Mouse (Mus musculus): ENCODE results near the gene Clip4. TPM values are rescaled to one million over a fixed set of nuclear protein-coding genes. Genes with fewer than 3 reads are reported as not detected.

Gene Clip4
- polyA plus RNA-seq, 1 experiment from 2014 or later = 6.7 TPM

- H3K36me3 ChIP-seq (ENCODE audit: control insufficient read depth, insufficient read depth, low read length) = peaks cover 2% of the 10 kb centered on the region; the same call in 1 of the 2 replicates
- no peak for ATAC-seq (ENCODE audit: low FRiP score, low TSS enrichment)
- no peak overlapping the region for H3K9ac ChIP-seq (ENCODE audit: low read depth, low read length)
- no peak overlapping the region for H3K27ac ChIP-seq (ENCODE audit: low read depth, low read length)
- H3K9me3 ChIP-seq (ENCODE audit: control insufficient read depth, low read length) = no peaks in the 10 kb centered on the region
- no peak overlapping the region for H3K4me2 ChIP-seq (replicated peaks; ENCODE audit: low read depth, low read length)
- WGBS = 62% methylated on average over 4 of the region's 4 CpGs
- no peak overlapping the region for H3K4me3 ChIP-seq (ENCODE audit: low read length)
- H3K27me3 ChIP-seq (ENCODE audit: control insufficient read depth, insufficient read depth, low read length) = no peaks in the 10 kb centered on the region
- H3K4me1 ChIP-seq (ENCODE audit: control insufficient read depth, insufficient read depth, low read length) = no peaks in the 10 kb centered on the region
These were observed 35.6 kb downstream of the Clip4 start for GRCm38 (mm10) chr17:71803876-71804275.

GRCm38 (mm10) chr17:71811070-71811469 is 42.8 kb downstream of the Clip4 start:
- WGBS = 34% methylated on average over 8 of the region's 8 CpGs
- Histone ChIP-seq H3K4me3 (ENCODE audit: low read length) (no peak overlapping the region), H3K27ac (ENCODE audit: low read depth, low read length) (no peak overlapping the region), H3K4me2 (replicated peaks; ENCODE audit: low read depth, low read length) (no peak overlapping the region), H3K4me1 (ENCODE audit: control insufficient read depth, insufficient read depth, low read length) (0 out of 2 replicates have a peak, but pooled peaks cover 9% of the 10 kb centered on the region), H3K9me3 (ENCODE audit: control insufficient read depth, low read length) (no peaks in the 10 kb centered on the region), H3K36me3 (ENCODE audit: control insufficient read depth, insufficient read depth, low read length) (peaks cover 3% of the 10 kb centered on the region; the same call in 1 of the 2 replicates), H3K27me3 (ENCODE audit: control insufficient read depth, insufficient read depth, low read length) (no peaks in the 10 kb centered on the region), H3K9ac (ENCODE audit: low read depth, low read length) (no peak overlapping the region)
- ATAC-seq (ENCODE audit: low FRiP score, low TSS enrichment) = peak; percentile 89

- H3K4me2 ChIP-seq (replicated peaks; ENCODE audit: low read depth, low read length) = no peak overlapping the region
- H3K9ac ChIP-seq (ENCODE audit: low read depth, low read length) = no peak overlapping the region
- H3K9me3 ChIP-seq (ENCODE audit: control insufficient read depth, low read length) = no peaks in the 10 kb centered on the region
- H3K4me1 ChIP-seq (ENCODE audit: control insufficient read depth, insufficient read depth, low read length) = 0 out of 2 replicates have a peak, but pooled peaks cover 3% of the 10 kb centered on the region
- ATAC-seq (ENCODE audit: low FRiP score, low TSS enrichment) = no peak
- 62% methylated on average over 8 of the region's 8 CpGs for WGBS
- no peak overlapping the region for H3K27ac ChIP-seq (ENCODE audit: low read depth, low read length)
- peaks cover 3% of the 10 kb centered on the region; the same call in 1 of the 2 replicates for H3K36me3 ChIP-seq (ENCODE audit: control insufficient read depth, insufficient read depth, low read length)
- H3K27me3 ChIP-seq (ENCODE audit: control insufficient read depth, insufficient read depth, low read length) = no peaks in the 10 kb centered on the region
- no peak overlapping the region for H3K4me3 ChIP-seq (ENCODE audit: low read length)
These were observed 48.0 kb downstream of the Clip4 start for GRCm38 (mm10) chr17:71816136-71816864.

GRCm38 (mm10) chr17:71823622-71824306 is 55.5 kb downstream of the Clip4 start:
- Histone ChIP-seq H3K27me3 (ENCODE audit: control insufficient read depth, insufficient read depth, low read length) (no peaks in the 10 kb centered on the region), H3K36me3 (ENCODE audit: control insufficient read depth, insufficient read depth, low read length) (no peaks in the 10 kb centered on the region; the same call in 1 of the 2 replicates), H3K4me1 (ENCODE audit: control insufficient read depth, insufficient read depth, low read length) (0 out of 2 replicates have a peak, but pooled peaks cover 6% of the 10 kb centered on the region), H3K27ac (ENCODE audit: low read depth, low read length) (no peak overlapping the region), H3K9ac (ENCODE audit: low read depth, low read length) (no peak overlapping the region), H3K4me3 (ENCODE audit: low read length) (no peak overlapping the region), H3K4me2 (replicated peaks; ENCODE audit: low read depth, low read length) (no peak overlapping the region), H3K9me3 (ENCODE audit: control insufficient read depth, low read length) (no peaks in the 10 kb centered on the region)
- peak; percentile 47; the same call in 1 of the 2 replicates for ATAC-seq (ENCODE audit: low FRiP score, low TSS enrichment)
- 55% methylated on average over 8 of the region's 8 CpGs for WGBS

GRCm38 (mm10) chr17:71826603-71827002 is 58.3 kb downstream of the Clip4 start:
- Histone ChIP-seq H3K9me3 (ENCODE audit: control insufficient read depth, low read length) (no peaks in the 10 kb centered on the region), H3K36me3 (ENCODE audit: control insufficient read depth, insufficient read depth, low read length) (no peaks in the 10 kb centered on the region; the same call in 1 of the 2 replicates), H3K4me3 (ENCODE audit: low read length) (no peak overlapping the region), H3K4me2 (replicated peaks; ENCODE audit: low read depth, low read length) (no peak overlapping the region), H3K27ac (ENCODE audit: low read depth, low read length) (no peak overlapping the region), H3K4me1 (ENCODE audit: control insufficient read depth, insufficient read depth, low read length) (0 out of 2 replicates have a peak, but pooled peaks cover 6% of the 10 kb centered on the region), H3K9ac (ENCODE audit: low read depth, low read length) (no peak overlapping the region), H3K27me3 (ENCODE audit: control insufficient read depth, insufficient read depth, low read length) (no peaks in the 10 kb centered on the region)
- 86% methylated on average over 3 of the region's 3 CpGs for WGBS
- no peak for ATAC-seq (ENCODE audit: low FRiP score, low TSS enrichment)

- Histone ChIP-seq H3K4me2 (replicated peaks; ENCODE audit: low read depth, low read length) (no peak overlapping the region), H3K9ac (ENCODE audit: low read depth, low read length) (no peak overlapping the region), H3K9me3 (ENCODE audit: control insufficient read depth, low read length) (no peaks in the 10 kb centered on the region), H3K4me3 (ENCODE audit: low read length) (no peak overlapping the region), H3K27ac (ENCODE audit: low read depth, low read length) (no peak overlapping the region), H3K27me3 (ENCODE audit: control insufficient read depth, insufficient read depth, low read length) (no peaks in the 10 kb centered on the region), H3K36me3 (ENCODE audit: control insufficient read depth, insufficient read depth, low read length) (no peaks in the 10 kb centered on the region; the same call in 1 of the 2 replicates), H3K4me1 (ENCODE audit: control insufficient read depth, insufficient read depth, low read length) (0 out of 2 replicates have a peak, but pooled peaks cover 6% of the 10 kb centered on the region)
- no peak for ATAC-seq (ENCODE audit: low FRiP score, low TSS enrichment)
- WGBS = 63% methylated on average over 8 of the region's 8 CpGs
These were observed 59.4 kb downstream of the Clip4 start for GRCm38 (mm10) chr17:71827627-71828026.

GRCm38 (mm10) chr17:71828647-71829414 is 60.6 kb downstream of the Clip4 start:
- no peak overlapping the region for H3K4me2 ChIP-seq (replicated peaks; ENCODE audit: low read depth, low read length)
- no peaks in the 10 kb centered on the region; the same call in 1 of the 2 replicates for H3K36me3 ChIP-seq (ENCODE audit: control insufficient read depth, insufficient read depth, low read length)
- WGBS = 33% methylated on average over 11 of the region's 12 CpGs
- H3K4me1 ChIP-seq (ENCODE audit: control insufficient read depth, insufficient read depth, low read length) = 0 out of 2 replicates have a peak, but pooled peaks cover 6% of the 10 kb centered on the region
- no peak for ATAC-seq (ENCODE audit: low FRiP score, low TSS enrichment)
- no peak overlapping the region for H3K4me3 ChIP-seq (ENCODE audit: low read length)
- no peak overlapping the region for H3K27ac ChIP-seq (ENCODE audit: low read depth, low read length)
- no peaks in the 10 kb centered on the region for H3K27me3 ChIP-seq (ENCODE audit: control insufficient read depth, insufficient read depth, low read length)
- no peak overlapping the region for H3K9ac ChIP-seq (ENCODE audit: low read depth, low read length)
- no peaks in the 10 kb centered on the region for H3K9me3 ChIP-seq (ENCODE audit: control insufficient read depth, low read length)

GRCm38 (mm10) chr17:71831960-71832359 is 63.7 kb downstream of the Clip4 start:
- Histone ChIP-seq H3K4me1 (ENCODE audit: control insufficient read depth, insufficient read depth, low read length) (0 out of 2 replicates have a peak, but pooled peaks cover 2% of the 10 kb centered on the region), H3K36me3 (ENCODE audit: control insufficient read depth, insufficient read depth, low read length) (no peaks in the 10 kb centered on the region), H3K9me3 (ENCODE audit: control insufficient read depth, low read length) (no peaks in the 10 kb centered on the region), H3K9ac (ENCODE audit: low read depth, low read length) (no peak overlapping the region), H3K4me3 (ENCODE audit: low read length) (no peak overlapping the region), H3K4me2 (replicated peaks; ENCODE audit: low read depth, low read length) (no peak overlapping the region), H3K27ac (ENCODE audit: low read depth, low read length) (no peak overlapping the region), H3K27me3 (ENCODE audit: control insufficient read depth, insufficient read depth, low read length) (no peaks in the 10 kb centered on the region)
- WGBS = 88% methylated on average over 3 of the region's 3 CpGs
- ATAC-seq (ENCODE audit: low FRiP score, low TSS enrichment) = no peak
